Mouse (Mus musculus): ENCODE results near the gene Klhdc8b.
A peak's percentile ranks its signal among the peaks of the same experiment; 100 is the strongest.

Klhdc8b gene

DNA sequence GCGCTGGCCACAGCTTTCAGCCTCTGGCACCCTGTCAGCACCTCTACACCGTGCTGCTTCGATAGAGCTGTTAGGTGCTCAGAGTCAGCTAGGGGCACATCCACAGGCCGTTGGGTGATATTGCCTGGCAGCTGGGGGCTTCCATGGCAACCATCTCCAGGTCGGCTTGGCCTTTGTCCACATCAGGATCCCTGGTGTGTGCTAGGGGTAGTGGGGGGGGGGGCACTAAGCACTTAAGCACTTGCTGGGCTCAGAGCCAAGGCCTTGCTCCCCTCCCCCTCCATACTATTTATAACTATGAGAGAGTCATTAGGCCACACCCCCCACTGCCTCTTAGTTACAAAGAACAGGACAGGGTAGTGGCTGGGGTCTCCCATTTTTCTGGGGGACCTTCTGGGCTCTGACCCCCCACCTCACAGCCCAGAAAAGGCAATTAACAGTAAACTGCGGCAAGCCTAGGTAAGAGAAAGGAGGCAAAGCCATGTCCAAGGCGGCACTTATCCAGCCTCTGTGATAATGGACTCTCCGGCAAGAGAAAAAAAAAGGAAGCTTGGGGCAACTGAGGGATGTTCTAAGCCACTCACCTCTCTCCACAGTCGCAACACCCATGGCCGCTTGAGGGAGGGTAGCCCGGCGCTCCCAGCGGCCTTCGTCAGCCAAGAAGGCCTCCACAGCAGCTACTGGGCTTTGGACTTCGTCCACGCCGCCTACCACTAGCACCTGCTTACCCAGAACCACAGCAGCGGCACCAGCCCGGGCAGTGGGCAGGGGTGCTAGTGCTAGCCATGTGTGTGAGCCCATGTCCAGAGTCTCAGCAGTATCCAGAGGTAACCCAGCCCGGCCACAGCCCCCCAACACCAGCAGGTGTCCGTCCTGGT, 10.8 kb downstream of the Klhdc8b start:
- no peak for DNase-seq

DNA sequence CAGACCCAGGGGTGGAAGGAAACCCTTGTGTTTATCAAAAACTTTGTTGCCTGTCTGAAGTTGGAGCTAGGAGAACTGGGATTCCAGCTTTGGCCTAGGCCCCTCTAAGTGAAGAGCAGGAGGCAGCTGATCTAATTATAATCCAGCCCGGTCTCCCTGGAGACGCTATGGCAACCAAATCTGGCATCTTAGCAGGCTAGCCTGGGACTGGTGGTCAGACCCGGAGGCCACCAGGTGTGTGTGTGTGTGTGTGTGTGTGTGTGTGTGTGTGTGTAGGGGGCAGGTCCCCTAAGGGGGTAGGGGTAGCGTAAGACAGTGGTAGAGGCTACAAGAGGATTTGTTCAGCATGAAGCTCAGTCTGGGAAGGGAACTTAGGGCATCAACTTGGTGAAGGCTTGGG, 11.5 kb downstream of the Klhdc8b start:
- DNase-seq, result no peak

DNA sequence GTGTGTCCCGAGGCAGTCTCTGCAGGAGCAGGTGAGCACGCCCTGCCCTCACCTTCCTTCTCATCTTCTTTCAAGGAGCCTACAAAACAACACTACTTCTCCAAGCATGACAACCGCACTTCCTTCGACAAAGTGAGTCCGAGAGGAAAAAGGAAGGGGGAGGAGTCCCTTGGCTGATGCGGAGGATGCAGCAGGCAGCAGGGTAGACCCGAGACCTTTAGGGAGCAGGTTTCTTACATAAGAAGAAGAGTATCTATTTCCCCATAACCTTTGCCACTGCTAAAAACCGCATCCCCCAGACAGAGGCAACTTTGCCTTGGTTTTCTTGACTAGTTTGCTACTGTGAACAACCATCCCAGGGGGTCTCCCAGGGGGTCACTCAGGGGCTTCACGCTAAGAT, 16.3 kb downstream of the Klhdc8b start:
- DNase-seq, result peak; percentile 15 to 35

DNA sequence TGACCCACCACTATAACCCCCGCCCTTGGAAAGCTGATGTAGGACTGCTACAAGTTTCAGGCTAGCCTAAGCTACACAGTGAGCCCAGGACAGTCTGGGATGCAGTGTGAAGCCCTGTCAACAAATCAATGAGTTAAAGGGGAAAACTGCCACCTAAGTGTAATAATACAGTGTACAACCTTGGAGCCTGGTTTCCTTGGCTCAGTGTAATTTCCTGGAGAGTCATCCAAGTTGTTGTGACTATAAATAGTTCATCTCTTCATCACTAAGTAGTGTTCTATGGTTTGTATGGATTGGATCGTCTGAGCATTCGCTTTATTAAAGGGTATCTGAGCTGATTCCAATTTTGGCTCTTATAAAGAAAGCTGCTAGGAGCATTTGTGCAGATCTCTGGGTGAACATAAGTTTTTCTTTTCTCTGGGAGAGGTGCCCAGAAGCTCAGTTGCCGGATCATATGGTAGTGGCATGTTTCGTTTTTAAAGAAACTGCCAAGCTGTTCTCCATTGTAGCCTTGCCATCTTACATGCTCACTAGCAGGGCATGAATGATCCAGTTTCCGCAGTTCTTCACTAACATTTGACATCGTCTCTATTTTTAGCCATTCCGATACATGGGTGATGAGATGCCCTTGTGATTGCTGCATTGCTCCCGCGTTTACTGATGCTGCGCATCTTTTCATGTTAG, 20.0 kb downstream of the Klhdc8b start:
- DNase-seq, result no peak

DNA sequence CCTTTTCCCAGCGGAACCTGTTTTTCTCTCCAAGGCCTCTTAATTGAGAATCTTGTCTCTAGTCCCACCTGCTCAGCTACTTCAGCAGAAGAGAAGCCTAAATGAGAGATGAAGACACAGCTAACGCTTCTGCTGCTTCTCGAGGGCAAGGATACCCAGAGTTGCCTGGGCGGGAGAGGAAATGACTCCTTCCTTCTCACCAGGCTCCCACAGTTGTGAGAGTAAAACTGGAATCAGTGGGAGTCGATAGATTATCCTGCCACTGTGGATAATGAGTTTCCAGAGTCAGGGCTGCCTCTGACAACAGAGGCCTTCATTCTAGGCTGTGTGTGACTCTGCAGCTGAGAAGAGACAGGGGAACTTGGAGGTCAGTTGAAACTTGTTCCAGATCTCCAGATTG, 20.9 kb downstream of the Klhdc8b start:
- no peak for DNase-seq

DNA sequence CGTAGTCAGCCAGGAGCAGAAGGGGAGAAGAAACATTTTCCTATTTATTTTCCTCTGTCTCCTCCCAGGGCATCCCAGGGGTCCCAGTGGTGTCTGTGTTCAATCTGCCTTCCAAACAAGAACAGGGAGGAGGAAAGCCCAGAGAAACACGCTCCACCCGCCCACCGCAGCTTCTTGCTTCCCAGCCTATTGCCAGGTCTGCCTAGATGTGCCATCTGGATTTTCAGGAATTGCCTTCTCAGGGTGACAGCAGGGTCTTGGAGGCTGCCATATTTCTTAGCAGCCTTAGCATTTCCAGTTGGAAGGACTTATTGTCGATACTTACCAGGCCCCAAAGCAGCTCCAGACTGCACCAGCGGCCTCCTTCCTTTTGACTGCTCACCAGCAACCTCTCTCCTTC, 22.2 kb downstream of the Klhdc8b start:
- no peak for DNase-seq

DNA sequence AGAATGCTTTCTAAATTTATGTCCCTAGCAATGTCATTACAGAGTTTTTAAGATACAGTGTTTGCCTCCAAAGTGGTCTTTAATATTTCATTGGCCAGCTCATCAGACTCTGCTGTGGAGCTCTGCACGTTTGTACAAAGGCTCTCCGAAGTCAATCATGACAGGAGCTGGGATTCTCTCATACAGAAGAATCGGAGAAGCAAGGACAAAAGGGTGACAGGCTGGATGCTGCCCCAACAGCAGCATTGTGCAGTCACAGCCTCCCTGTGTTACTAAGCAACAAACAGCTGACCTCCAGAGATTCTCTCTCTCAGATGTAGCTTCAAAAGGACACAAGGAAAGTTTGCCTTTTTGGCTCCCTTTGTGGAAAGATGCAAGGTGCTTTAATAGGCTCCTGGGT, 25.2 kb downstream of the Klhdc8b start, which contains the start of gene BC048562:
Gene BC048562 (plus strand): TSS at position 301 of the 400 bp plus-strand sequence.
- no peak for DNase-seq

DNA sequence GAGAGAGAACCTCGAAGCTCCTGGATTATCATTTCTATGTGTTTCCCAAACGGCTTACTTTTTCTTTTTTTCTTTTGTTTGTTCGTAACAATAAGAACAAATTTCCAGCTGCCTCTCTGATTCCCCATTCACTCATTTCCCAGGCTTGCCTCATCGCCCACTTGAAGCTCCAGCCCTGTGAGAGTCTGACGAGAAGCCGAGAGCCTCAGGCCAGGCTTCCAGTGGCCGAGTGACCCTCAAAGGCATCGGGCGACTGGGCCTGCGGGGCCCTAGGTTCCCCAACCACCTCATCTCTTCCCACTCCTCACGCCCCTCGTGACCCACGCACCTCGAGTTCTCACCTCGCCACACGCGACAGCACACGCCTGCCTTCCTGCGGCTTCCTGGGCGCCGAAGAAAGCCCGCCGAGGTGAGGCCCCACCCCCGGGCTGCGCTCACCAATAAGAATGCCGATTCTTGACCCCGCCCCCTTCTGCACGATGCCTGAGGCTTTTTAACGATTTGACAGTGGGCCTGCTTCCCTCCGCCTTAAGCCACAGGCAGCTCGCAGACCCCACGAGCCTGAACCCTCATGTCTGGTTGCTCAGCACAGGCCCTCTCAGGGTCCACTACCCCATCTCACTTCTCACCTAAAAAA, 29.8 kb downstream of the Klhdc8b start:
- peak in 1 of 2 experiments; percentile 16 for DNase-seq

DNA sequence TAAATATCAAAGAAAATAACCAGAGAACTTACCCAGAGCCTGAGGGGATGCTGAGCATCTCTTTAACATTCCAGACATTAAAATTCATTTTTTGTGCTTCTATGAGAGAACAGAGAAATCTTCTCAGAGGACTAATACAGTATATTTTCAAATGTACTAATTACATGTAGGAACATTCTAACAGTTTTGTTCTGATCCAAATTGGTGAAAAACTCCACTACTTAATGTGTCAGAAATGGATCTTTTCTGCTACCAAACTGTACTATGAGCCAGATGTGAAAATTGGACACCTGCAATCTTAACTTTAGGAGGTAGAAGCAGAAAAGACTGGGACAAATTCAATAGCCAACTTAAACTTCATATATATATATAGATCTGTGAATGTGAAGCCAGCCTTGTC, 33.0 kb downstream of the Klhdc8b start, which contains the start of gene Ccdc36:
Gene Ccdc36 (minus strand): TSS at position 101 of the 400 bp plus-strand sequence.
- no peak for DNase-seq

DNA sequence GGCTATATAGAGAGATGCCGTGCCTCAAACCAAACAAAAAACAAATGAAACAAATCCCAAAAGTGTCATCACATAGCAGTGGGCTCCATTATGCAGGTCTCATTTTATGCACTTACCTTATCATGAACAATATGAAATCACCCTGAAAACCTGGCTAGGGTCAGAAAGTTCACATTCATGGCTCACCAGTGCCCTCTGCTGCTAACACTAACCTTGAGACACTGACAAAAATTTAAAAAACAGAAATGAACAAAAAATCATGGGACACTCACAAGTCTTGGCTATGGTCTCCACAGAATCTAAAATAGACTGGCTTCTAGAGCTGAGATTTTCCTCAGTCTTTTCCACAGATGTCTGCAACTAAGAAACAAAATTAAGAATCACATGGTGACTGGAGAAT, 49.2 kb downstream of the Klhdc8b start:
- DNase-seq, result peak; percentile 18 to 23

DNA sequence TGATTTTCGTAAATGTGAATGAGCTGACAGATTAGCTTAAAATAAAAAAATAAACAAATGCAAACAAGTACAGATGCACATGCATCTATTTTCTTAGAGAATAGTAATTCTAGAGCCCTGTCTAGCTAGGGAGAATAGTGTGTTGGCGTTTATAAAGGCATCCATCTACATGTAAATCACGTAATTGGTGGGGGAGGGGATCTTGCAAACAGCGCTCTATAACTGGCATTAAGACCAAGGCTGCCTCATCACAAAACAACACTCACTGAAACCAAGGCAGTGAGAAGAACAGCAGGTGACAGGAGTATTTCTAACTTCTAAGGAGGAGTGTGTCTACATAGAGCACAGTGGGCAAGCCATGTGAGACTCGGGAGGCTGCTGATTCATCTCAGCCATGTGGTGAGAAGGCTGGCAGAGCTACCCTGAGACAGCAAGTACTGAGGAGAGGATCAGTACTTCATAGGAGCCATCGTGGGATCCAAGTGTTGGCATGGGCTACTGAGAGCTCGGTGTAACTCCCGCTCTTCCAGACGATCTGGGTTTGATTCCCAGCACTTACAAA, 49.9 kb downstream of the Klhdc8b start:
- no peak for DNase-seq

DNA sequence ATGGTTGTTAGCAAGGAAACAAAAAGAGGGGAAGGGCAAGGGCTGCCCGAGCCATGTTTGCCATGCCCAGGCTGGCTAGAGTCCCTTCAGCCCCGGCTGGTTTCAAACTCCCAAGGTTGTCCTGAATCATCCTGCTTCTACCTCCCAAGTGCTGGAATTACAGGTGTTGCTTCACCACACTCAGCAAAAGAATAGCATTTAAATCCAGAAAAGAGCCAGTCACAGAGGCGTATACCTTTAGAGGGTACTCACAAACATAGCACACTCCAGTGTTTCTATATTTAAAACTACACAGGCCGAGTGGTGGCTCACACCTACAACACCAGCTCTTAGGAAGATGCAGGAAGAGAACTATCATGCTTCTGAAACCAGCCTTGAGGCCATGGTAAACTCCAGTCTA, 51.8 kb downstream of the Klhdc8b start:
- no peak for DNase-seq

DNA sequence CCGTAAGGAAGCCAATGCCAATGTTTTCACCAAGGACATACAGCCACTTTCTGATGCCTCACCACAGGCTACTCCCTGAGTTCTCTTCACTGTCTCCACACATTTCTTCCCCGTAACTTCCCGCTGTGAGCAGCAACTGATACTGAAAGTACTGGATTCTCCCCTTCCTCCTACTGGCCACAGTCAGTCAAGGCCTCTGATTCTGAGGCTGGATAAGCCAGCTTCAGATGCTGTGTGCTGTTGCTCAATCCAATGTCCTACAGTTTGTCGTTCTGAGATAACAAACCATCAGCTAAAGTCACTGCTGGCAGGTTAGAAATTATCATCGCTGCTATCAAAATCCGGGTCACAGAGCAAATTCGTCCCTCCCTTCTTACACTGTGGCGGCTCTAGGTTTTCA, 56.9 kb downstream of the Klhdc8b start:
- DNase-seq, result no peak

DNA sequence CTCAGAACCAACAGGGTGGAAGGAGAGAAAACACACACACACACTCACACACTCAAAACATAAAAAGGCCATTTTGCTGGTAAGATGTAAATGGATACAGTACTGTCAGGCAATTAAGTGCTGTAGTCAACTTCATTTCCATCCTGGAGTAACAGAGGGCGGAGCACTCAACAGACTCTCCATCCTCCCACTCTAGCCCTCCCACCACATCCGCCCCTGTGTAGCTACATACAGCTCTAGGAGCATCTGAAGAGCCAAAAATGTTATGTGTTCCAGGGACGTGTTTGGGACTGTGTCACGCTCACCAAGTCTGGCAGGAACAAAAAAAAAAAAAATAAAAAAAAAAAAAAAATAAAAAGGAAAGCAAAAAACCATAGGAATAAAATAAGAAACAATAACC, 58.3 kb downstream of the Klhdc8b start:
- no peak for DNase-seq

DNA sequence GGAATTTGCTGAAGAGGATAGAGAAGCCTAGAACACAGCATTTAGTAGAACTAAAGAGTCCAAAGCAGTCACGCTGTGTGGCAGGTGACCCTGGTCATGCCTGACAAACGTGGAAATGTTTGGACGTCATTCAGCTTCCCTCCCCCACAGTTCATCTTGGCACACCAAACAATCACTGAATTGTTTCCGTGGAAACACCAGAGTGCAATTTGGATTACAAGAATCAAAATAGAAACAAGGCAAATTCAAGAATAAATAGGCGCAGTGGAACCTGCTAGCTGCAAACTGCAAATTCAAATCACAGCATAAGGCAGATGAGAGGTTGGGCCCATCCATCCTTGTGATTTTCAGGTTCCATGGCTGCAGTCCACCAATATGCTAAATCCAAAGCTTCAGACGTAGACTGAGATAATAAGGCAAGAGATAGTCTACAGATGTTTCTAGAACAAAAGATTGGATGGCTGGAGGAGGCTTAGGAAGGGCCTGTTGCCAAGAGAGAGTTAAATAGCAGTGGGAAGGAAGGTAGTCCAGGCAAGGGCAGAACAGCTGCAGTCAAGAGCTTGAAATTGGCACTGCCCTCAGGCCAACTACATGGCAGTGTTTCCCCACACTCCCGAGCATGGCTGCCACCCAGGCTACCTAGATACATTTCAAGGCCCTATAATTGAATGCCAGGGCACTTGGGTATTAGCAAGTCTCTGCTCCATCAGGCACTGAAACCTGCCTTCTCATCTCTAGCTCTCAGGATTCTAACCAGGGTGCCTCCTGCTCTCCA, 60.0 kb downstream of the Klhdc8b start:
- DNase-seq, result no peak

DNA sequence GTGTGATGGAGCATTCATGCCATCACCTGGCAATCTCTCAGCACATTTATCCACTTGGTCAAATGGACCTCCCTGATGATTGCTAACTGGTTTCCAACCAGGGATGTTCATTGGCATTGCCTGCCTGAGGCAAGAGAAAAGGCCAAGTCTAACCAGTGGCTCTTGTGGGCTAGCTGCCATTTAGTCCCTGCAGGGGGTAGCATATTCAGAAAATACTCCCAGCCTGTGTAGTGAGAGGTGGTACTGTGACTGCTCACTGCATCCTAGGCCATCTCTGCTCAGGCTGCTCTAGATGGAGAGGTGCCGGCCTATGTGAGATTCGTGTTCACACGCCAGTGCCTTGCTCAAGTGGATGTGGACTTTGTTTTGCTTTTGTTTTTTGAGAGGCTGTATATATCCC, 63.1 kb downstream of the Klhdc8b start:
- no peak for DNase-seq

Data from B cell, adult 2 months (primary cell).